Mouse (Mus musculus): ENCODE measurements around the gene Gm3776.
"Not testable (repeated sequence)": the region's sequence is repeated elsewhere in the genome, so short reads cannot be mapped to it uniquely, and the experiment has no call there.

Gene Gm3776

GRCm38 (mm10) chr9:78293683-78294082 is 36.8 kb downstream of the Gm3776 start:
- peak; percentile 23 to 53 for DNase-seq

- DNase-seq: peak; percentile 10 to 25
These were observed 37.9 kb downstream of the Gm3776 start for GRCm38 (mm10) chr9:78294781-78295180.

GRCm38 (mm10) chr9:78296089-78296488 is 39.2 kb downstream of the Gm3776 start:
- DNase-seq: peak; percentile 46 to 76

DNA sequence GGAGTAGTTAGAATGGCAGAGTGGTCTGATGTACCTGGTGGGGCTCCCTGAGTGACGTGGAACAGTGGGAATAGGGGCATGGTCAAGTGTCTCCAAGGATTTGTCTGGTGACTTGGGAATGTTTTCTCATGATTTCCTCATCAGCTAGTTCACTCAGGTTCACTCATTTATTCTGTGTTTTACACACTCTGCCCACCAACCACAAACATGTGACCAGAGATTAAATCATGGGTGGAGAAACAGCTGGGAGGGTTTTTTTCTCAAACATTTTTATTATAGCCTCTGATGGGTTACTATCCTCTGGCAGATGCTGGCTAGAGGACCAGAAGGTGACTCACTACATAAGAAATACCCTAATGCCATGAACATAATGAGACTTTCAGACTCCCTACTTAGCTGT is 41.3 kb downstream of the Gm3776 start:
- no peak for DNase-seq

DNA sequence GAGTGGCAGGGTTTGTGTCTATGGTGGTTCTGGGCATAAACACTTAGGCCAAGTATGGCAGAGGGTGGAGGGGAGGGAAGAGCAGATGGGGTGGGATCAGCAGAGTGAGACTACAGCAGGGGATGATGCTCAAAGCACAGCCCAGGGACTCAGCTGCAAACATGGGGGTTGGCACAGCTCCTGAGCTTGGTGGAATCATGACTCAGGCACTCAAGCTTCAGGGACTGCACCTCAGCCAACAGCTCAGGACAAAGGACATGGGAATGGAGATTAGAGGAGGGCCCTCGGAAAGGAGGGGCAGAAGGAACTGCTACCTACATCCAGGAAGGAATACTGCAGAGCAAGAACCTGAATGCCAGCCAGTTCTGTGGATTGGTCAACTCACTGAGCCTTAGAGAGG is 42.2 kb downstream of the Gm3776 start:
- not testable (repeated sequence) for DNase-seq

DNA sequence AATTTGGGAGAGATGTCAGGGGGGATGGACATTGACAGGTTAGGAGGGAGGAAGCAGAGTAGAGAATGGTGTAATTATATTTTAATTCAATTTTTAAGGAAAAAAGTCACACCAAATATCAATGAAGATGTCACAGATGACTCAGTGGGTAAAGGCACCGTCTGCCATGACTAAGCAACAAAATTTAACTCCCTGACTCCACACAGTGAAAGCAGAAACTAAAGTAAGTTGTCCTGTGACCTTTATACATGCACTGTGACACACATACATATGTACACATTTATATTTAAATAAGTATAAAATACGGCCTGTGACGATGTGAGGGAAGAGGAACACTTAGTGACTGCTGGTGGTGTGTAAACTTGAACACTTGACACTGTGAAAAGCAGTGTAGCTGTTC is 51.2 kb downstream of the Gm3776 start:
- DNase-seq: not testable (repeated sequence)

DNA sequence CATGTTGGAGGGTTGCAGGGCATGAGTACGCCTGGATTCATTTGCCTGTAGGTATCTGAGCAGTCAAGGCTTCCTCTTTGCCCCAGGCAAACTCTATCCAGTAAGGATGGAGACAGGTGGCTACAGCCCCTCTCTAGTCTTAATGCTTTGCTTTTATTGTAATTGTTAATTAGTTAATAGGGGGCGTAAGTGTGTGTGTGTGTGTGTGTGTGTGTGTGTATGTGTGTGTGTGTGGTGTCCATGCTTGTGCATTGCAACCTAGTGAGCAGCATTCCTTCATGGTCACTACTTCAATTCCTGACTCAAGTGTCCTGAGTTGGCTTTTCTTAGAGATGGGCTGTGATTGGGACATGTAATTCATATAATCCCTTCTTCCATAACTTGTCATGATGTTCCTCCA is 57.8 kb downstream of the Gm3776 start, which contains the start of gene Omt2a:
Gene Omt2a (minus strand): TSS at position 101 of the 400 bp plus-strand sequence.
- no peak for DNase-seq
